Mouse (Mus musculus): ENCODE measurements around the gene Cd59a. TPM values are rescaled to one million over a fixed set of nuclear protein-coding genes. Genes with fewer than 3 reads are reported as not detected.

The Cd59a gene
- total RNA-seq, 2 experiments from 2014 or later, result 48.8 to 49.2 TPM

DNA sequence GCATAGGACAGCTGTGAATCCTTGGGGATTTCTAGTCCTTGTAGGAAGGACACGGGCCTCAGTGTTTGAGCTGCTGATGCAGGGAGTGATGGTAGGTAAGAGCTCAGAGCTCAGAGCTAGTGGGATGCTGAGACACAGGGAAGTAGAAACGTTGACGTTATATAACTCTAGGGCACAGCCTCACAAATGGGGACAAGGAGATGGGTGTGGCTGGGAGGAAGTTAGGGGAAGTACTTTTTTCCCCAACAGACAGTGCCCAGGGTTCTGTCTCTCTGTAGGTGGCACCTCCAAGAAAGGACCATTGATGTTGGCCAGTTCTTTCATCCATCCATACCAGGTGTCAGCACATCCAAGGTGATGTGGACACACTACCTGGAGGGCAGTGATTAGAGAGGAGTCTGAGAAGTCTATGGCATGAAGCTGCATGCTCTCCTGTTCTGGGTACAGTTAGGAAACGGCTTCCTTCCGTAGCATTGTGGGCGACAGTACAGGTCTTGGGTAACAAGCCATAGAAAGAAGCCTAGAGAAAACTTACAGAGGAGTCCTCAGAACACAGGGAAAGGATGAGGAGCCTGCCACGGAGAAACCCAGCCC, 36.8 kb downstream of the Cd59a start:
- no peak for DNase-seq (ENCODE audit: low spot score)
- intact Hi-C loops (cut with DNase I), result no loop called here

DNA sequence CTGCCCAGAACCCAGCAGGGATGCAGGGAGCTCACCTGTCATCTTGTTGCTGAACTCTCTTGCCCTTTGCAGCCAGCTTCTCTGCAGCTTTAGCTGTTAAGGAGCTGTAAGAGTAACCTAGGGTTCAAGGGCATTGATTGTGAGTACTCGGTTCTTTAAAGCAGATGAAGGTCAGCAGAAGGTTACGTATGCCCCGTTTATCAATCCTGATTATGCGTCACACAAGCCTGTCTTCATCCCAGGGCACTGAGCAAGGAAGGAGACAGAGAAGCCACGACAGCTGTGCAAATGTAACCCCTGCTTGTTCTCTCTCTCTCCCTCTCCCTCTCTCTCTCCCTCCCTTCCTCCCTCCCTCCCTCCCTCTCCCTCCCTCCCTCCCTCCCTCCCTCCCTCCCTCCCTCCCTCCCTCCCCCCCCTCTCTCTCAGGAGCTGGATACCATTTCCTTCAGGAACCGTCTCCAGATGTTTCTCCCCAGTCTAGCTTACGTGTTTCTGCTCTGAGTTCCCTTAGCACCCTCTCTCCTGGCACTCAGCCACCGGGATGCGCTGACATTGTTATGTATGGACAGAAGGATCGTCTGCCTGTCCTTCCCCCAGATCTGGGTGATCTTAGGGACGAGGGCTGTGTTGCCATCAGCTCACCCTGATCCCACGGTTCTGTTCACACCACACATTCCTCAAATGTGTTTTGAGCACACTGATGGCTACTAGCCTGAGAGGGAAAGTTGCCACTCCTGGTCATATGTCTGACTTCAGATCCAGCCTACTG, 37.6 kb downstream of the Cd59a start:
- no peak for DNase-seq (ENCODE audit: low spot score)
- intact Hi-C loops (cut with DNase I), result no loop called here

GRCm38 (mm10) chr2:104134150-104135056, 38.8 kb downstream of the Cd59a start:
- no peak for DNase-seq (ENCODE audit: low spot score)
- intact Hi-C loops (cut with DNase I), result loop anchor here (1.0 kb wide), 1 partner anchor 287 kb away; no protein-coding TSS in a partner anchor

- intact Hi-C loops (cut with DNase I), result no loop called here
- no peak for DNase-seq (ENCODE audit: low spot score)
Observed at GRCm38 (mm10) chr2:104135920-104136319, 40.3 kb downstream of the Cd59a start.

GRCm38 (mm10) chr2:104142140-104142539, 46.5 kb downstream of the Cd59a start:
- DNase-seq (ENCODE audit: low spot score), result no peak
- intact Hi-C loops (cut with DNase I), result no loop called here

GRCm38 (mm10) chr2:104144004-104144403, 48.4 kb downstream of the Cd59a start:
- DNase-seq (ENCODE audit: low spot score), result no peak
- intact Hi-C loops (cut with DNase I), result no loop called here

DNA sequence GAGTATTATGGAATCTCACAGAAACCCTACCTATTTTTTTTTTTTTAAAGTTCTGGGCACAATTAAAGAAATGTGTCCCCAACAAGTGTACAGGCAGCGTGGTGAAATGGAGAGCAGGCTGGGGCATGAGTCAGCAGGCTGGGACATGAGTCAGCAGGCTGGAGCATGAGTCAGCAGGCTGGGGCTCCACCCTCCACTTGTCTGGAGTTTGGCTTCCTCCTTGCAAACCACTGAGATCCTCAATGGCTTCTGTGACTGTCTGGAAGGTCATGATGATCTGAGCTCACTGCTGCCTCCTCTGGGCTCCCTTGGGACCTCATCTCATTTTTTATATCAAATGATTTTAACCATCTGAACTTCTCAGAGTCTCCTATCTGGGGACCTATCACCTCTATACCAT, 50.4 kb downstream of the Cd59a start:
- no peak for DNase-seq (ENCODE audit: low spot score)
- intact Hi-C loops (cut with DNase I), result no loop called here

GRCm38 (mm10) chr2:104147910-104148561, 52.4 kb downstream of the Cd59a start:
- intact Hi-C loops (cut with DNase I), result no loop called here
- no peak for DNase-seq (ENCODE audit: low spot score)

DNA sequence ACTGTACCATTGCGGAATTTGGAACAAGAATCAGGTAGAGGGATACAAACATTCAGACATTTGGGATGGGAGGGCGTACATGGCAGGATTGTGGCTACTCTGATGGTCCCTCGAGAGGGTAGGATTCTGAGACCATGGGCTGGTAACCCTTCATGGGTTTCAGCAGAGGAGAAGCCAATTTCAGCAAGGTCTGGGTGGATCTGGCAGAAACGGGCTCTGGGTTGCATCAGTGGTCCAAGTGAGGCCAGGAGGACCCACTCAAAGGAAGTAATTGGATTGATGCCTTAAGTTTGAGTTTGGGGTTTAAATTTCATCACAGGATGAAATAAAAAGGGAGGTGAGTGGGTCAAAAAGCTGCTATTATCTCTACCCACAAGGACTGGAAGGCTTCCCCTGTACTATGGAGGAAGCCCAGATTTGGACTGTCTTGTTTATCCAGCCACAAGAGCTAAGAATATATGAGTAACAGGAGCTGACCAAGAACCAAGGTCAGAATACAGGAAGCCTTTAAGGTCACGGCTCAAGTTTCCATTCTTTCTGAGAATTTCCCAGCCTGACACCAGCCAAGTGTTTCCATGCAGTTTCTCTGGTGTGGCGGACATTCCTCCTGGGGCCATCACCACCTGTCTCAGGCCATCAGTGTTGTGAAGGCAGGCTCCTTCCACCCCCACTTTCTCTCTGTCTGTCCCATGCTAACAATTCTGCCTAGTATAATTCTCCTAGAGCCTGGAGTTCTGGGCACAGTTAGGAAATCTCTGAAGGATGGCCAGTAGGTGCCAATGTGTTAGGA, 55.2 kb downstream of the Cd59a start:
- no peak for DNase-seq (ENCODE audit: low spot score)
- intact Hi-C loops (cut with DNase I), result no loop called here

- intact Hi-C loops (cut with DNase I), result no loop called here
- no peak for DNase-seq (ENCODE audit: low spot score)
Observed at GRCm38 (mm10) chr2:104153345-104153744, 57.7 kb downstream of the Cd59a start.

DNA sequence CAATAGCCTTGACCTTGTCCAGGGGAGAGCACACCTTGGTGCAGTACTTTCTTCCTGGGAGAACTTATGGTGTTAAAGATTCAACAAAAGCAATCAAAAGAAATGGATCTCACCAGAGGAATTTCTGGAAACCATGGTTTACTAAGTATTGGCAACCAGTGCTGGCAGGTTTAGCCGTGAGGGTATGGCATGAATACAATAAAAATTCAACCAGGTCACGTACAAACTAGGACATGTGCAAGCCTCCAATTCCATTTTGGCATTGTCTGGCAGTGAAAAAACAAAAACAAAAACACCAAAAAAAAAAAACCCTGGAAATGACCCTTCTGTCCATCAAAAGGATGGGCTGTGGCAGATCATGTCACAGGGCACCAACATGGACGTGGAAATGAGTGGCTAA, 58.3 kb downstream of the Cd59a start:
- intact Hi-C loops (cut with DNase I), result no loop called here
- DNase-seq (ENCODE audit: low spot score), result no peak

DNA sequence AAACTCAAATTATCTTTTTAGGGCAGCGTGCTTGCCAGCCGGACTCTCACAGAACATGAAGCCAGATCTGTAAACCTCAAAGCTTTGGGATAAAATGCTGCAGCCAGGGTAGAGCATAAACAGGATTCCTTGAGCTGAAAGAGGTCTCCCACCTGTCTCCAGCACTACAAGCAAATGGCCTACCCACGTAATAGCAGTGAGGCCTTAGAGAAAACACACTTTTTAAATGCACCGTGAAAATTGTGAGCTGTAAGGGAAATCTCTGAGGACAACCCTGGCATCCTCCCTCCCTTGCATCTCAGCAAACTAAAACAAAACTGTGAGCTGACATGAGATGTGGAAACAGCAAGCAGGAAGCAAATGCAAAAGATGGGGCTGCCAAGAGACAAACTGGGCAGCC, 62.2 kb downstream of the Cd59a start:
- no peak for DNase-seq (ENCODE audit: low spot score)
- intact Hi-C loops (cut with DNase I), result no loop called here

GRCm38 (mm10) chr2:104163418-104163817, 67.8 kb downstream of the Cd59a start:
- intact Hi-C loops (cut with DNase I), result no loop called here
- no peak for DNase-seq (ENCODE audit: low spot score)

GRCm38 (mm10) chr2:104163978-104164487, 68.4 kb downstream of the Cd59a start:
- DNase-seq (ENCODE audit: low spot score), result no peak
- intact Hi-C loops (cut with DNase I), result no loop called here

Other genes starting within 250 kb of the Cd59a start
- 10 to 100 TPM; 19.3 to 19.8 TPM for gene Lmo2, start 137.8 kb upstream of the Cd59a start, total RNA-seq (2021)
- 10 to 100 TPM; 51.9 to 58.3 TPM for gene Fbxo3, start 68.1 kb upstream of the Cd59a start, total RNA-seq (2021)
- gene 4931422A03Rik, start 67.4 kb upstream of the Cd59a start, total RNA-seq (2021), result not detected
- under 1 TPM in 1 of 2 experiments, not detected in 1; 0.25 TPM for gene Gm10912, start 30.0 kb upstream of the Cd59a start, total RNA-seq (2021)
- gene Gm10799, start 27.3 kb upstream of the Cd59a start, total RNA-seq (2021), result not detected
- 1 to 10 TPM; 1.4 to 3.4 TPM for gene Cd59b, start 26.0 kb upstream of the Cd59a start, total RNA-seq (2021)
- under 1 TPM; 0.42 to 0.56 TPM for gene A930018P22Rik, start 27.0 kb downstream of the Cd59a start, total RNA-seq (2021)

Data from heart, postnatal 25 days (tissue).